14 mouse cellular contexts compared by ENCODE assay signal in genomic region chr7:133888926-133889920, GRCm38 (mm10).
DNase-seq lines count a peak whose midpoint lies in the region; ATAC-seq lines count a peak whose summit lies in the region.
"Had no signal": no experiment of that assay in that cellular context is flagged by ENCODE, and none has a peak within 500 bp of the region (broad histone marks: within the 10 kb centered on the region; RNA-seq: fewer than 3 reads in every experiment).

No protein-coding gene starts in this region.

- H3K36me3 ChIP-seq in forebrain, embryonic 12.5 days (replicated peaks): no peaks in the 10 kb centered on the region
- H3K36me3 ChIP-seq in hindbrain, embryonic 16.5 days (ENCODE audit: control insufficient read depth, insufficient read depth, low read length): no peaks in the 10 kb centered on the region
- H3K36me3 ChIP-seq: hindbrain, embryonic 13.5 days; limb, embryonic 12.5 days had no signal

- no peaks in the 10 kb centered on the region for H3K4me1 ChIP-seq in forebrain, embryonic 12.5 days
- H3K4me1 ChIP-seq in hindbrain, embryonic 16.5 days (ENCODE audit: control insufficient read depth, insufficient read depth, low read depth, low read length): no peaks in the 10 kb centered on the region
- H3K4me1 ChIP-seq: forebrain, embryonic 13.5 days; hindbrain, embryonic 13.5 days; limb, embryonic 12.5 days had no signal

- no peak overlapping the region for H3K27ac ChIP-seq in forebrain, embryonic 12.5 days
- H3K27ac ChIP-seq in hindbrain, embryonic 16.5 days (ENCODE audit: low read depth, low read length): no peak overlapping the region
- H3K27ac ChIP-seq: forebrain, embryonic 13.5 days; hindbrain, embryonic 13.5 days; limb, embryonic 12.5 days had no signal

- H3K27me3 ChIP-seq in forebrain, embryonic 12.5 days: no peaks in the 10 kb centered on the region
- H3K27me3 ChIP-seq in hindbrain, embryonic 16.5 days (replicated peaks; ENCODE audit: control insufficient read depth, insufficient read depth, low read length): no peaks in the 10 kb centered on the region
- H3K27me3 ChIP-seq: forebrain, embryonic 13.5 days; hindbrain, embryonic 13.5 days; limb, embryonic 12.5 days had no signal

- H3K9me3 ChIP-seq in forebrain, embryonic 12.5 days: no peaks in the 10 kb centered on the region
- no peaks in the 10 kb centered on the region for H3K9me3 ChIP-seq in hindbrain, embryonic 16.5 days (ENCODE audit: control insufficient read depth, low read length)
- H3K9me3 ChIP-seq: forebrain, embryonic 13.5 days; hindbrain, embryonic 13.5 days; limb, embryonic 12.5 days had no signal

- no peak overlapping the region for H3K4me3 ChIP-seq in forebrain, embryonic 12.5 days (replicated peaks)
- no peak overlapping the region for H3K4me3 ChIP-seq in hindbrain, embryonic 16.5 days (ENCODE audit: low read length)
- H3K4me3 ChIP-seq: forebrain, embryonic 13.5 days; hindbrain, embryonic 13.5 days; limb, embryonic 12.5 days had no signal

- no peak for ATAC-seq in forebrain, embryonic 12.5 days (ENCODE audit: low FRiP score)
- ATAC-seq in hindbrain, embryonic 16.5 days: no peak
- ATAC-seq: forebrain, embryonic 13.5 days had no signal

- intact Hi-C loops in gastrocnemius, postnatal 36 days (cut with DNase I): no loop called here

- H3K4me2 ChIP-seq in forebrain, embryonic 12.5 days: no peak overlapping the region
- H3K4me2 ChIP-seq in hindbrain, embryonic 16.5 days (ENCODE audit: low read length): no peak overlapping the region
- H3K4me2 ChIP-seq: forebrain, embryonic 13.5 days; hindbrain, embryonic 13.5 days; limb, embryonic 12.5 days had no signal

- WGBS in forebrain, embryonic 12.5 days: 87% methylated on average over 19 of the region's 19 CpGs
- WGBS in hindbrain, embryonic 16.5 days: 83% methylated on average over 19 of the region's 19 CpGs

- no peak overlapping the region for H3K9ac ChIP-seq in forebrain, embryonic 12.5 days
- no peak overlapping the region for H3K9ac ChIP-seq in hindbrain, embryonic 16.5 days (ENCODE audit: low read depth, low read length)
- H3K9ac ChIP-seq: forebrain, embryonic 13.5 days; hindbrain, embryonic 13.5 days; limb, embryonic 12.5 days had no signal

- peak; percentile 33 for DNase-seq in adrenal gland, adult 2 months
- DNase-seq in adrenal gland, adult 18-20 months (ENCODE audit: low spot score in 2 of 2): no peak
- peak; percentile 12 for DNase-seq in layer of hippocampus, adult 11-12 months (ENCODE audit: low spot score)
- DNase-seq in layer of hippocampus, adult 9-11 months: no peak
- DNase-seq in gastrocnemius, postnatal 36 days: peak; percentile 46 to 59
- peak; percentile 46 for DNase-seq in skeletal muscle tissue, adult 2 months (ENCODE audit: low read depth, low spot score)
- DNase-seq: cerebellum, adult 8-10 months; lung, adult 18-20 months; thymus, postnatal 14 days had no signal

Comparison
In these comparisons a context has a peak if more than half of its experiments do, and no peak if none do; other contexts are left out.
1. DNase-seq: peak in adrenal gland, adult 2 months (single experiment), layer of hippocampus, adult 11-12 months (single experiment), gastrocnemius, postnatal 36 days (2 of 2) and skeletal muscle tissue, adult 2 months (single experiment); none in adrenal gland, adult 18-20 months (0 of 2) and layer of hippocampus, adult 9-11 months (single experiment).